Mouse (Mus musculus) spleen, postnatal 4 days (tissue): ENCODE data around the gene Nr2f2.

Experiments
- DNase-seq, 2 experiments: peaks; one replicate each; pipeline ENCODE4 v3.0.0; 2022; ENCODE audit warnings: low spot score in 2 of 2

Nr2f2 gene

DNA sequence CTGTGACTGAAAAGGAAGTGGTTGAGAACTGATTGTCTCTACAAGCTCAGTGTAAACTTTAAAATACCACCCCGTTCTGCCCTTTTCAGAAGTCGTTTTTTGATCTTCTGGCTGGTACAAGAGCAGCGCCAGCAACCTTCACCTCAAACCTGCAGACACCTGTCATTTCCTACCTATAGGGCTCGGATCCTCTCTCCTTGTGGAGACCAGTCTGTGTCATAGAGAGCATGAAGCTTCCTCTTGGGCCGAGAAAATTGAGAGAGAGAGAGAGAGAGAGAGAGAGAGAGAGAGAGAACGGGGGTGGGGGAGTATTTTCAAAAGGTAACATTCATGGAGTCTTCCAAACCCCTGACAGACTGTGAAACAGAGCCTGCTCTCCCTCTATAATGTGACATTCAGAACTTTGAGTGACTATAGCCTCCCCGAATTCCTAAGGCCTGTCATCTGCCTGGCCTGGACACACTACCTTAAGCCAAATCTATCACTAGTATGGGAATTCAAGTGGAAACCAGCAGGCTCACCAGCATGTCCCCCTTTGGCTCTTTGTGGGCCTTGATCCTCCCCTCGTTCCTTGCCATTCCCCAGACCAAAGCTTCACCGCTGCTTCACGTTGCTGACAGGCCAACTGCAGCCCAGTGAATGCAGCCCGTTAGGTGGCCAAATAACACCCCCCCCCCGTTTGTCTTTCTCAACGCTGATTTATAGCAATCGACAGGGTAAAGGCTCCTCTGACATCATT is 33.4 kb downstream of the Nr2f2 start:
- DNase-seq, result no peak

DNA sequence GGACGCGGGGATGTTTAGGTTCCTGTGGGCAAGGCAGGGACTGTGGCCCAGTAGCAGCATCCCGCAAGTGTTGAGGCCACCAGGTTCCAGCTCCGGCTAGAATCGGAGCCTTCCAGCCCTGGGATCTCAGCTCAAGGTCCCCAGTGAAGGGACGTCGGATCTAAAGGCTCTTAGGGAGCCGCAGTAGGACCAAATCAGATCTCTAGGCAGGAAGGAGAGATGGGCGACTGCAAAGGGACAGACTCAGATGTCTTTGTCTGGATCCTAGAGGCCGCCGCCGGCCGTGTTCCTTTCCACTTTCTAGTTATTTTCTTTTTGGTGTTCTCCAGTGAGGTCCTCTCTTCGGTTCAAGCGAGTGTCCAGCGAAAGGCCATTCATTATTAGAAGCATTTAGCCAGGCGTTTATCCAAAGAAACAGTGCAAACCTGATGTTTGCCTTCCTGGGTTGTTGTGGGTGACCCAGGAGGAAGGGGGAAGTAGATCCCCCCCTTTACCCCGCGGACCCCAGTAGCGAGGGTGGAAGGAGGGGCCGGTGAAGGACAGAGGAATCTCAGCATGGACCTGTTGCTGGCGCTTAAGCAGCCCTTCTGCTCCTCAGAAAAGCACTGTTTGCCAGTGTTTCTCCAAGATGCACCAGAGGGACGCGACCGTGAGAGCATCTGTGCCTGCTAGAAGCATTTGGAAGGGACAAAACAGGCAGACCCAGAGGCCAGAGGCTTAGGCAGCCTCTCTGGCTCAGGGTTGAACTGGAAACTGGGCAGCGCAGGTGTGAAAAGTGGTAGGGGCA is 34.3 kb downstream of the Nr2f2 start:
- DNase-seq, result no peak

DNA sequence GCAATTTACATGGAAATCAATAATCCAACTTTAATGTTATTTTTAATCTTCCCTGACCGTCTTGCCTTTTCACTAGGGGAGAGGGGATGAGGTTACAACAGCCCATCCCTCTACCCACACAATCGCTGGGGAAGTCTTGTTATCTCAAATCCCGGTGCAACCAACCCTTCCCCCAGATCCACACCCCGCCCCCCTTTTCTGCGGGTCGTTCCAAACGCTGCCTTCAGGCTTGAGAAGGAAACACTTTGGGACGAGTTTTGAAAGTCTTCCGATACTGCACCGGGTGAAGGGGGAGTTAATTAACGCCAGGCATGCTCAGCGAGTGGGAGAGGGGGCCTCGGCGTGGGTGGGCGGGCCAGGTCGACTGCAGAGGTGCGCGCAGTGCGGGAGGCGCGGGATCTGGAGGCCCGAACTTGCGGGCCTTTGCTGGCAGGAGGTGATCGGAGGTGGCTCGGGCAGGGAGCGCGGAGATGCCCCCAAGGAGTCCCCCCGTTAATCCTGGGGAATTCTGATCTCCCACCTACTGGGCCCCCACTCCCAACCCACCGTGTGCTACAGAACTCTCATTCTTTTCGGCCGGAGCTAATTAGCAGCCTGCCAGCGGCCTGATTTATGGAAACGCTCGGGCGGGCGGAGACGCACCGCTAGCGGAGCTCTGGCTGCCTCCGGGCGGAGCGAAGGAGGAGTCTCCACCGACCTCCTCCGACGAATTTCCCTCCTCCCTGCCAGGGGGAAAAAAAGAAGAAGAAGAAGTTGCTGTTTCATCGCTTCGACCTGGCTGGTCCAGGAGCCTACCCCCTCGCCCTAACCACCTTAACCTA is 35.1 kb downstream of the Nr2f2 start:
- no peak for DNase-seq

DNA sequence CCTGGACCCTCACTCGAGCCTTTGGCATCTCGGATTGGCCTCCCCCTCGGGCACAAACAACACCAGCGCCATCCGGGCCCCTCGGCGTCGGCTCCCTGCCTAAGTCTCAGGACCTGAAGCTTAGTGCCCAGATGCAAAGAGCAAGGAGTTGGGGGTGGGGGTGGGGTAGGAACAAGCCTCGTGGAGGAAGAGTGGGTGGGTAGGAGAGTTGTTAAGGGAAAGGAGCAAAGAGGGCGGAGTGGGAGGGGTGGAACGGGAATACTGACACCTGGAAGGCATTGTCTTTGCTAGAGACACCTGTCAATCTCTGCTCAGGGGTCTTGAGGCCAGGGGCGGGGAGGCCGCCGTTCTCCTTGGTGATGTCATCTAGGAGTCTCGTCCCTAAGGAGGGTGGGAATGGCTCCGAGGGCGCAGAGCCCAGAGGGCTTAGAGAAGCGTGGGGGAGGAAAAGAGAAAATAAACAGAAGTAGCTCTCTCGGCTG is 35.7 kb downstream of the Nr2f2 start:
- DNase-seq, result no peak

DNA sequence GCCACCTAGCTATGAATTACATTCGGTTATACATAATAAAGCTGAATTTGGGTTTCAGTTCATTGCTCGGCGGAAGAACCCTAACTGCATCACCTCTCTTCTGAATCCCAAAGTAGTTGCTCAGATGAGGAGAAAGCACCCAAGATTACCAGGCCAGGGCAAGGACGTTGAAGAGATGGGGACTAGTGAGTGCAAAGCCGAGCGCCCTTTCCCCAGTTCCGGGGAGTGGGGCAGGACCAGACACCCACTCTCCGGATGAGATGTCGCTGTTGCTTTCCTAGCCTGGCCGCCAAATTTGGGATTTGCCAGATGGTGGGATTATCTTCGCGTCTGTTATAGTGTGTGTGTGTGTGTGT is 36.4 kb downstream of the Nr2f2 start:
- DNase-seq, result no peak

DNA sequence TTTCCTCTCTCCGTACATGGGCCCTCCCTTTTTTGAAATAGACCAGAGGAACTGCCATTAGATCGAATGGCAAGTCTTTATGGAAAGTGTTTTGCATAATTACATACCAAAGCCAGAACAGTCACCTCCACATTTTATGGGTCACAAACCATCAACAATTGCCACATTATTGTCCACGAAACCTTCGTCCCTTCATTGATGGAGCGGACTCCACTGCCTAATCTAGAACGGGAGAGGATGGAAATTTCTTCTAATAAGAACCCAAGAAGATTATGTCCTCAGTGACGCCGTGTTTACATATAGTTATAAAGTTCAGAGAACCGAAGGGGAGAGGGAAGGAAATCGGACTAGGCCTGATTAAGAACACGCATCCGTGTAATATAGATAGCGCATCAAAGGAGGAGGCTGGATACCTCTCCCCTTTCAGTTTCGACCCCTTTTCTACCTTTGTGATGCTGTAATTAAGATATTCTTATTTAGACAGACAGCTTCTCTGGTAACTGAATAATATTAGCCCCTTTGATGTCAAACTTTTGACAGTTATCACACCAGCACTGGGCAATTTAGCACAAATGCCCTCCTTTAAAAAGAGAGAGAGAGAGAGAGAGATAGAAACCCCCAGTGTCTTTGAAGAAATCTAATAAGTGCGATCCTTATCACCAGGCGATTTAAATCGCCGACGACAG is 36.9 kb downstream of the Nr2f2 start:
- no peak for DNase-seq

DNA sequence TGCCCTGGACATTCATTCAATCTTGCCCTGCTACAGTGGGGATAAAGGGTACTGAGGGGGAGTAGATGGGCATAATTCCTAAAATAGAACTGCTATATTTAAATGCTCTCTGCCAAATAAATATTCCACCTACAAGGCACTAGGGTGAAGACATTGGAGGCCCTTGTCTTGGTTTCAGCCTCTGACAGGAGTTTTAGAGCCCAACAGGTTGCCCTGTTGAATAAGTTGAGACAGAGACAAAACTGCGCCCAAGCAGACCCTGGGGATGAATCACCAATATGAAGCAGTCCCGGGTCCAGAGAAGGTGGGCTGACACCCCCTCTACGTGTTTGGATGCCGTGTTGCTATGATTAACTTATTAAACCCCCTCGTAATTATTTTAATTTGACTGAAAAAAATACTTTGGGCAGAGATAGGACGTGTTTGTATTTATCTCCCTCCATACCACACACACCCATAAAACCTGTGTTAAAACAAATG is 37.5 kb downstream of the Nr2f2 start:
- DNase-seq, result no peak

DNA sequence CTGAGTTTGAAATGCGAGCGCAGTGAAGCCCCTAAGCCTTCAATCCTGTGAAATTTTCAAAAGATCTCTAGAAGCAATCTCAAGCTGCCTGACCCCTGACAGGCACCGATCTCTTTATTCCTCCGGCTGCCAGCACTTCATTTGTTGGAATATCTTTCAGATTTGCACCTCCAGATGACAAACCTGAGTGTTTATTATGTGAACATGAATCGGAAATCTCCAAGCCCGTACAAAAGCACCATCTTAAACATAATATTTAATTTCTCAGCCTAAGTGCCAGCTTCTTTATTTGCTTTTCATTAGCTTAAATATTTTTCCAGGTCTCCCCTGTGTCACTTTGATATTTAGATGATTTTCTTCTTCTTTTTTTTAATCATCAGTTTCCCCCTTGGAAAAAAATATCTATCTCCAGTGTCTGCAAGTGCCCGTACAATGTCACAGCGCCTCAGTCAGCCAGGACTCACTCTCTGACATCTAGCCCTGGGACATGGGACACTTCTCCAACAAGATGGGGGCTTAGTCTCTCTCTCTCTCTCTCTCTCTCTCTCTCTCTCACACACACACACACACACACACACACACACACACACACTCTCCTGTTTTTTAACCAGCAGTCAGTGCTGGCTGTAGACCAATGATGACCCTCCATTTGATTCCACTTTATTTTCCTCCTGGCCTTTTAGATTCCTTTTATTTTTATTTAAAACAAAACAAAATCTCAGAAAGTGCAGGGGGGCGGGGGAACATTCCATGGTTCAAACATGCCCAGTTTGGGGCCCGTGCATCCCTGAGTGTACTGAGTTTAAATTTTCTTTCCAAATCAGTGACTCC is 38.1 kb downstream of the Nr2f2 start:
- no peak for DNase-seq

DNA sequence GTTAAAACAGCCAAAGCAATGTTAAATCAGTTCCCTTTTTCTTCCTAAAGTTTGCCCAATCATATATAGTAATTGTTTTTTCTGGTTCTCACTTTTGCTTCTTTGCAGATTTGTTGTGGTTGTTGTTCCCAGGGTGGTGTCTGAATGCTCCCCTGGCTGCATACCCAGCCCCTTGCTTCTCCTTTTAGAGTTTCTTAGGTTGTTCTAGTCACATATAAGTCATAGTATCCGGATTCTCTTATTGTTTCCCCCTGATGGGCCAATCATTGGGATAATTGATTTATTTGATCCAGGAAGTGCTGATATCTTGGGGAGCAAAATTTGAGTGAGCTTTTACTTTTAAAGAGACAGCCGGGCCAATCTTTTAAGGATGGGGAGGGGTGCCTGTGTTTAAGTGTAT is 39.3 kb downstream of the Nr2f2 start:
- DNase-seq, result no peak

DNA sequence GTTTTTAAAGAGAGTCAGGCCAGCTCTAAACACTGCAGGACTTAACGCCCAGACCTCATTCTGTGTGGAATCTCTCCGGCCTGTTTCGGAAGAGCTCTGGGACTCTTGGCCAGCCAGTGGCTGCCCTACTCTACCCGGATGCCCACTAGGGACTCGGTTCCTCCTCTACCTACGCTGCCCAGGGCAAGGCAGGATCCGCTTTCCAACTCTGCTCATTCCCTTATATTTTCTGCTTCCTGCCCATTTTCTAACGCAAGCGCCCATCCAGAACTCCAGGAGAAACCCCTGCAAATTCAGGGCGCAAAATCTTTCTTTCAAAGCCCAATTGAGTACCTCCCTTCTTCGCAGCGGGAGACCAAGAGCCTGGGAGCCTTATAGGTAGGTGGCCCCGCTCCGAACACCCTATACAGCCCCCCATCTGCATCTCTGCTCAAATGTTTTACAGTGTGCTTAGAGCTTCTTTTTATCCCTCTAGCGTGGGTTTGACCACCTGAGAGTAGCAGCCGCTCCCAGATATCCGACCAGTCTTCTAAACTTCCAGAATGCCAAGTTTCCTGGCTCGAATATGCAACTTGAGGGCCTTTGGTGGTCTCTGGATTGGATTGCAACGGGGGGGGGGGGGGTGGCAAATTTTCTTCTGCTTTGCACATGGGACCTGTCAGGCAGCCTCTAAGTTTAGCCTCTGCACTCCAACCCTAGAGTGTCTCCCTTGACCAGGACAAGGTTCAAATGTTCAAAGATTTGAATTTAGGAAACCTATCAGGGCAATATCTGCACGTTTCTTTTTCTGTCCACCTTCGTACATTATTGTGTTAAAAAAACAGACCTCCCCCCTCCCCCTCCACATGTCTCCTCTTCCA is 40.1 kb downstream of the Nr2f2 start:
- DNase-seq, result no peak

DNA sequence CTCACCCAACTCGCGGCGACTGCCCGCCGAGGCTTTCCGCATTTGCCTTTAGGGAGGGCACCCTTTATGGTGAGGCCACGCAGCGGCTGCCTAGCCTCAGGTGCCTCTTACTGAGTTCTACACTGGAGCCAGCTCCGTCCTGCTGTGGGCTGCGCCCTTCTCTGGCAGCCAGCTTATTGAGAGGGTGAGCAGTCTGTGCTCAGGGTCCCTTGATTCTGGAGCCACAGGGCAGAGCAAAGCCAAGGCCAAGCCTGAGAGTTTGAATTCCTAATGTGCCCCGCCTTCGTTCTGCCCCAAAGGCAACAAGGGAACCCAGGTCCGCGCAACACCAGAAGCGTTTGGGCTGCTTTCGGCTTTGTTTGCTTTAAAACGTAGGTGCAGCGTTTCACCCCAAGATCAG is 41.2 kb downstream of the Nr2f2 start:
- no peak for DNase-seq

DNA sequence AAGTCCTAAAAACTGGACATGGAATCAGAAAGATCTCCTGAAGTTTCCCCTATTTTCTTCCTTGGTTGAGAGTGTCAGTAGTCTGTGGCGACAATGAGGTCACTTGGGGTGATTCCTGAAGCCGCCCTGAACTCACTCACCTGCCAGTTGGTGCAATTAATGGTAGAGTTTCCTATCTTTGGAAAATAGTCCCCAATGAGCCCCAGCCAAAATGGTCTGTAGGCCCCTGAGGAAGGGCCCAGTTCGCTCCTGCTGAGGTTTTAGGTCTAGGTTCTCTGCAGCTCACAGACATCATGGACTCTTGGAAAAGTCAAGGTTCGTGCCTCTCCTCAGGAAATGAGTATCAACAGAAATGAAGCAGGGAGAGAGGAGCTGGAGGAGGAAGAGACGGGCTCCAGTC is 42.0 kb downstream of the Nr2f2 start:
- no peak for DNase-seq

DNA sequence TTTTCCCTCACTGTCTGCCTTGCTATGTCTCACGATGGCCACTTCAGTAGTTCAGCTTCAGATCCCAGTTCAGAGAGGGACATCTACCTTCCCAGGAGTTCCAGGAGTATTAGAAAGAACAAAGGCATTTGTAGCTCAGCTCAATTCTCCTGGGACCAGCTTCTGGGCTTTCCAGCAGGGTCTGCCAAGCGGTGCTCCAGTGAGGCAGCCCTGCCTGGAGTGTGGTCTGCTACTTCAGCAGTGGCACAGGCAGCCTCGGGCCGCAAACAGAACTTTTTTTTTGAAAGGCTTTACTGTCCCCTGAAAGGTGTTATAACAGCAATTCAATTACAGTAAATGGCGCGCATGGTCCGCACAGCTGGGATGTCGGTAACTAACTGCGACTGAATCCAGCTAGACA is 42.5 kb downstream of the Nr2f2 start:
- DNase-seq, result no peak

DNA sequence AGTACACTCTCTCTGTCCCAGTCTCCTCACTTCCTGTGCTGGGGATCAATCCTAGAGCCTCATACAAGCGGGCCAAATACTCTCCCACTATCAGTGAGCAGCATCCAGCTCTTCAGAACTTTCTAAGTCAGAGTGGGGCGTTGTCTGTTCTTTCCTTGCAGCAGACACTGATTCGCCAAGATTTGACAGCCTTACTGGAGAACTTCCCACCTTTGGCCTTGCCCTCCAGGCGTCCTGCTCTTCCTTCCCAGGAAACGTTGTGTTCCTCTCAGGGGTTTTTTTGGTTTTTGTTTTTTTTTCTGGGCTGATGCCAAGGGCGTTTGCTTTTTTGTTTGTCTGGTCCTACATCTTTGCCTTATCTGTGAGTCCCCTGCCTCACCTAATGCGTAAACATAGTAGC is 60.8 kb downstream of the Nr2f2 start:
- no peak for DNase-seq

DNA sequence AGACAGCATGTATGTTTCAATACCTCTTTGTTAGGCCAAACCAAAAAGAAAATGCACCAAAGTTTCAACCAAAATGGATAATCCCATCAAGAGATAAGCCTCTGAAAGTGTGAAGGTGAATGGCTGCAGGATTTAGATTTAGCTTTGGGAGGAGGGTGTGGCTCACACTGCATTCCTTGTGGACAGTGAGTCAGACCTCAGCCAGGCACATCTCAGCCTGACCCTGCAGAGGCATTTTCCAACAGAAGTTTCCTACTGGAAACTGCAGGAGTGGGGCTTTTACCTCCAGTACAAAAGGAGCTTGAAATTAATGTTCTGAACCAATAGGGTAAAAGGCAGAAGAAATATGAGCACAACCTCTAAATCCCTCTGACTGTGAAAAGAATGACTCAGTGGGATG is 62.1 kb downstream of the Nr2f2 start:
- no peak for DNase-seq
